ENCODE assay signal across 12 mouse cellular contexts in the genomic region with DNA sequence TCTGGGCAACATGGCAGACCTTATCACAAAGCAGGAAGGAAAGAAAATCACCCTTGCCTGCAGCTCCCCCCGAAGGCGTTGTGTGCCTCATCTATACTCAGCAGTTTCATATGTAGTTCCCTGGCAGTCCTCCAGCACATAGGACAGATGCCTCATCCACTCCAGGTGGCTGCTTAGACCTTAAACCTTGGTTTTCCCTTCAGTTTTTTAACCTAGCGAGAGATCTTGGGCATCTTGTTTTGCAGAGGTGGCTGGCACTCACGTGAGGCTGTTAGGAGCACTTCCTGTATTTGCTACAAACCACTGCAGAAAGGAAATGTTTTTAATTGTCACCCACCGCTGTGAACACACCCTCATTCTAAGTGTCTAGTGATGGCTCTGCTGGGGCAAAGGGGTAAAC. TPM values are rescaled to one million over a fixed set of nuclear protein-coding genes. Genes with fewer than 3 reads are reported as not detected.
A peak's percentile ranks its signal among the peaks of the same experiment; 100 is the strongest.
DNase-seq lines count a peak whose midpoint lies in the region; ATAC-seq lines count a peak whose summit lies in the region.
"Had no signal": no experiment of that assay in that cellular context is flagged by ENCODE, and none has a peak within 500 bp of the region (broad histone marks: within the 10 kb centered on the region; RNA-seq: fewer than 3 reads in every experiment).

No protein-coding gene starts in this region.

- H3K9me3 ChIP-seq in midbrain, embryonic 11.5 days (ENCODE audit: control insufficient read depth, low read length): peaks cover 3% of the 10 kb centered on the region; the same call in 1 of the 2 replicates

- H3K9ac ChIP-seq in midbrain, embryonic 11.5 days (ENCODE audit: low read length): no peak overlapping the region
- H3K9ac ChIP-seq: embryonic facial prominence, embryonic 13.5 days had no signal

- no peaks in the 10 kb centered on the region for H3K27me3 ChIP-seq in midbrain, embryonic 11.5 days (ENCODE audit: control insufficient read depth, insufficient read depth, low read length)
- H3K27me3 ChIP-seq: embryonic facial prominence, embryonic 13.5 days had no signal

- H3K36me3 ChIP-seq in midbrain, embryonic 11.5 days (ENCODE audit: control insufficient read depth, insufficient read depth, low read length): peaks cover 51% of the 10 kb centered on the region

- ATAC-seq in activated CD4-positive, CD25-positive, alpha-beta regulatory T cell, adult 4 months: peak; percentile 82
- no peak for ATAC-seq in midbrain, embryonic 11.5 days (ENCODE audit: low FRiP score)

- H3K4me2 ChIP-seq in midbrain, embryonic 11.5 days: no peak overlapping the region
- H3K4me2 ChIP-seq: embryonic facial prominence, embryonic 13.5 days had no signal

- no peak overlapping the region for H3K27ac ChIP-seq in midbrain, embryonic 11.5 days (ENCODE audit: low read depth, low read length)
- H3K27ac ChIP-seq: embryonic facial prominence, embryonic 13.5 days; gastrocnemius, adult 2 months had no signal

- no peaks in the 10 kb centered on the region for H3K4me1 ChIP-seq in midbrain, embryonic 11.5 days (ENCODE audit: control insufficient read depth, insufficient read depth, low read length)
- H3K4me1 ChIP-seq: embryonic facial prominence, embryonic 13.5 days had no signal

- 98% methylated on average over 5 of the region's 5 CpGs for WGBS in midbrain, embryonic 11.5 days

- DNase-seq in spleen, adult 18-20 months: peak; percentile 29 to 41
- DNase-seq in spleen, postnatal 14 days (ENCODE audit: low spot score in 2 of 2): no peak
- DNase-seq in liver: peak; percentile 59
- DNase-seq in spleen, postnatal 4 days (ENCODE audit: low spot score in 2 of 2): peak; percentile 45 to 70
- no peak for DNase-seq in gastrocnemius, adult 18-20 months (ENCODE audit: low spot score)
- no peak for DNase-seq in midbrain, embryonic 11.5 days (ENCODE audit: low spot score, missing footprints)
- DNase-seq: gastrocnemius, adult 2 months; layer of hippocampus, adult 9-11 months; retina, postnatal 1 day; thymus, postnatal 14 days had no signal

- no peak overlapping the region for H3K4me3 ChIP-seq in midbrain, embryonic 11.5 days (ENCODE audit: low read depth, low read length)
- H3K4me3 ChIP-seq: embryonic facial prominence, embryonic 13.5 days; gastrocnemius, adult 2 months had no signal

RNA-seq across cellular contexts. Expression of gene Shisa8, which starts 25.7 kb away (rescaled TPM):
- polyA plus RNA-seq in activated CD4-positive, CD25-positive, alpha-beta regulatory T cell, adult 4 months (2017; shearing (Covaris generic)): not detected
- total RNA-seq in gastrocnemius, adult 18-20 months (2021): not detected
- 0.14 and 0.57 TPM in 2 replicates for polyA plus RNA-seq in midbrain, embryonic 11.5 days (2014; fragmentation: Nextera tagmentation; extraction: Ambion mirVana)
- total RNA-seq: gastrocnemius, adult 2 months had no signal

RNA-seq across cellular contexts. Expression of gene Tnfrsf13c, which starts 37.2 kb away (rescaled TPM):
- 10 to 100 TPM in 1 of 2 experiments, 1 to 10 TPM in 1; 2.5 to 10.9 TPM for polyA plus RNA-seq in activated CD4-positive, CD25-positive, alpha-beta regulatory T cell, adult 4 months (2017; shearing (Covaris generic))
- total RNA-seq in gastrocnemius, adult 18-20 months (2021): not detected
- 0.07 and 0.17 TPM in 2 replicates for polyA plus RNA-seq in midbrain, embryonic 11.5 days (2014; fragmentation: Nextera tagmentation; extraction: Ambion mirVana)
- total RNA-seq: gastrocnemius, adult 2 months had no signal

RNA-seq across cellular contexts. Expression of gene Srebf2, which starts 40.0 kb away (rescaled TPM):
- polyA plus RNA-seq in activated CD4-positive, CD25-positive, alpha-beta regulatory T cell, adult 4 months (2017; shearing (Covaris generic)): 10 to 100 TPM; 32.6 to 51.4 TPM
- 10 to 100 TPM in 1 of 2 experiments, 1 to 10 TPM in 1; 9.9 to 12.9 TPM for total RNA-seq in gastrocnemius, adult 18-20 months (2021)
- 148 and 170 TPM in 2 replicates for polyA plus RNA-seq in midbrain, embryonic 11.5 days (2014; fragmentation: Nextera tagmentation; extraction: Ambion mirVana)

RNA-seq across cellular contexts. Expression of gene Cenpm, which starts 57.6 kb away (rescaled TPM):
- 10 to 100 TPM; 21.6 to 34.7 TPM for polyA plus RNA-seq in activated CD4-positive, CD25-positive, alpha-beta regulatory T cell, adult 4 months (2017; shearing (Covaris generic))
- total RNA-seq in gastrocnemius, adult 18-20 months (2021): not detected
- polyA plus RNA-seq in midbrain, embryonic 11.5 days (2014; fragmentation: Nextera tagmentation; extraction: Ambion mirVana): 79.2 and 89.1 TPM in 2 replicates
- total RNA-seq: gastrocnemius, adult 2 months had no signal

RNA-seq across cellular contexts. Expression of gene Ccdc134, which starts 59.2 kb away (rescaled TPM):
- polyA plus RNA-seq in activated CD4-positive, CD25-positive, alpha-beta regulatory T cell, adult 4 months (2017; shearing (Covaris generic)): 10 to 100 TPM; 23.4 to 28.1 TPM
- 10 to 100 TPM in 1 of 2 experiments, 1 to 10 TPM in 1; 8.8 to 10.1 TPM for total RNA-seq in gastrocnemius, adult 18-20 months (2021)
- 17.2 and 18.5 TPM in 2 replicates for polyA plus RNA-seq in midbrain, embryonic 11.5 days (2014; fragmentation: Nextera tagmentation; extraction: Ambion mirVana)

Comparison
In these comparisons a context has a peak if more than half of its experiments do, and no peak if none do; other contexts are left out.
1. DNase-seq: peak in spleen, adult 18-20 months (2 of 2), liver (single experiment) and spleen, postnatal 4 days (2 of 2); none in spleen, postnatal 14 days (0 of 2), gastrocnemius, adult 18-20 months (single experiment) and midbrain, embryonic 11.5 days (single experiment).